Comparison of ENCODE assay signal across 27 mouse cellular contexts in genomic region chr11:95510631-95511030, GRCm38 (mm10). TPM values are rescaled to one million over a fixed set of nuclear protein-coding genes. Genes with fewer than 3 reads are reported as not detected.
"Had no signal": no experiment of that assay in that cellular context is flagged by ENCODE, and none has a peak within 500 bp of the region (broad histone marks: within the 10 kb centered on the region; RNA-seq: fewer than 3 reads in every experiment).

No protein-coding gene starts in this region.

- ATAC-seq: forebrain, embryonic 13.5 days; forebrain, embryonic 14.5 days; forebrain, embryonic 15.5 days; forebrain, embryonic 16.5 days; forebrain, postnatal 0 days had no signal

- H3K4me3 ChIP-seq: embryonic facial prominence, embryonic 10.5 days; embryonic facial prominence, embryonic 12.5 days; embryonic facial prominence, embryonic 13.5 days; embryonic facial prominence, embryonic 15.5 days; erythroblast, embryonic 14.5 days; forebrain, embryonic 10.5 days; forebrain, embryonic 12.5 days; forebrain, embryonic 13.5 days; forebrain, embryonic 15.5 days; gastrocnemius, adult 2 months; heart, adult 2 months; heart, embryonic 10.5 days had no signal

- H3K9me3 ChIP-seq: embryonic facial prominence, embryonic 10.5 days; embryonic facial prominence, embryonic 12.5 days; embryonic facial prominence, embryonic 13.5 days; embryonic facial prominence, embryonic 15.5 days; forebrain, embryonic 10.5 days; forebrain, embryonic 12.5 days; forebrain, embryonic 13.5 days; forebrain, embryonic 15.5 days; heart, embryonic 10.5 days had no signal

- H3K36me3 ChIP-seq: embryonic facial prominence, embryonic 10.5 days; embryonic facial prominence, embryonic 12.5 days; embryonic facial prominence, embryonic 13.5 days; embryonic facial prominence, embryonic 15.5 days; forebrain, embryonic 10.5 days; forebrain, embryonic 12.5 days; forebrain, embryonic 15.5 days; heart, embryonic 10.5 days had no signal

- DNase-seq: cerebellum, adult 9-11 months; cerebellum, postnatal 10 days; cerebellum, postnatal 25 days; cerebellum, postnatal 36 days; embryo, embryonic 11 days; forebrain, postnatal 0 days; gastrocnemius, adult 2 months; gastrocnemius, postnatal 10 days; gastrocnemius, postnatal 14 days; gastrocnemius, postnatal 25 days; gastrocnemius, postnatal 36 days; heart, adult 18-20 months; heart, adult 2 months had no signal

RNA-seq across cellular contexts. Expression of gene Nxph3, which starts 3.7 kb away (rescaled TPM):
- total RNA-seq: common myeloid progenitor, adult 5-6 weeks; granulocyte monocyte progenitor cell, adult 5-6 weeks had no signal
